Mouse (Mus musculus) small intestine, adult 2 months (tissue): Measurements from ENCODE around the gene Polr1c.

Experiments
- CTCF ChIP-seq: fragments of 200-500 bp; IDR thresholded peaks from 2 replicates; pipeline ENCODE4 v1.5.1; 2012; ENCODE audit warnings: low read depth, mild to moderate bottlenecking, control low read depth, inconsistent platforms, low read length, moderate library complexity, mixed read lengths; ENCODE audit not compliant: insufficient replicate concordance, insufficient read length; ENCODE audit errors: extremely low read depth
- POLR2A ChIP-seq: fragments of 200-500 bp; IDR thresholded peaks from 2 replicates; pipeline ENCODE4 v1.6.1; 2012; ENCODE audit warnings: low read depth, mild to moderate bottlenecking, control low read depth, inconsistent platforms, low read length, moderate library complexity

DNA sequence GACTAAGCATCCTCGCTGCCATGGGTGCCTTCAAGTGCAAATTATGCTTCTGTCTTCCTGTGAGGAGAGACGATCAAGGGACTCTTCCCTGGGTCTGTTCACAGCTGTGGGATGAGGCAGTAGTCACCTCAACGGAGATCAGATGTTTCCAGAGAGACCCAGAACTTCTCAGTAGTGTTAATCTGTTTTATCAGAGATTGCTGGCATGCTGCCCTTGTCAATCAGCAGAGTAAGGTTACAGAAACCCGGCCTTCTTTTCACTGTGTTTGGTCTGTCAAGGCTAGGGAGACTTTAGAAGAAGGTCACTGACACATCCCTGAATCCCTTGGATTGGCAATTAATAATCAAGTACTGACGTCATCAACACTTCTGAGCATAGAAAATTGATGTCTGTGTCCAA is 10.4 kb downstream of the Polr1c start:
- TF ChIP-seq POLR2A = no peak
- no peak for TF ChIP-seq CTCF
